Mouse (Mus musculus) frontal cortex, postnatal 14 days (tissue): ENCODE measurements around the gene Slc22a12.

ENCODE experiments used
- DNase-seq, 2 experiments: peaks; one replicate each; pipeline ENCODE4 v3.0.0; 2022; ENCODE audit warnings: low spot score in 2 of 2

Slc22a12 gene

DNA sequence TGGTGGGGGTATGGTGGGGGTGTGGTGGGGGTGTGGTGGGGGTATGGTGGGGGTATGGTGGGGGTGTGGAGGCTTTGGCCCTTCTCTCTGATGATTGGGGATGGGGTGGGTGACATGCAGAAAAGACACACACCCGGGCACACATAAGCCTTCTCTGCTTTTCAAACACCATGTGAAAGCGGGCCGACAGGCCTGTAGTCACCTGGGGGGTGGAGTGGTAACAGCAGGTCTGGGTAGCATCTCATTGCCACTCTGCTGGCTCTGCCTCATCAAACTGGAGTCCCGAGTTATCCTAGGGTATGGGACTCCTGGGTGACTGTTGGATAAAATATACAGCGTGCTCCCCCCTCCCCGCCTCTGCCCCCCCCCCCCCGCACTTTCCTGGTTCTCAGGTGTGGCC is 48.8 kb downstream of the Slc22a12 start:
- no peak for DNase-seq

DNA sequence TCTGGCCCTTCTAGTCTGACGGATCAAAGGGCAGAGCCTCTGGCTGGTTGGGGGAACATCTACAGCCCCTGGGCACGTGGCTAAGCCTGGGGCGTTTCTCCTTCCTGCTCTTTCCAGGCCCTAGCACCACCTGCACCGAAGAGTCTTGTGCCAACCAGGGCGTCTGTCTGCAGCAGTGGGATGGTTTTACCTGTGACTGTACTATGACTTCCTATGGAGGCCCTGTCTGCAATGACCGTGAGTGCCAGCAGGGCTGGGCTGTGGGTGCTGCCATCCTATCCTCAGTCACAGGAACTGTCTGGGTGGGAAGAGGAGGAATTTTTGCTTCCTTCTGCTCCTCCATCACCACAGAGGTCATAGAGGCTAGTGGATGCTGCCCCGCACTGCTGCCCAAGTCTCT is 49.6 kb downstream of the Slc22a12 start:
- DNase-seq, result no peak

DNA sequence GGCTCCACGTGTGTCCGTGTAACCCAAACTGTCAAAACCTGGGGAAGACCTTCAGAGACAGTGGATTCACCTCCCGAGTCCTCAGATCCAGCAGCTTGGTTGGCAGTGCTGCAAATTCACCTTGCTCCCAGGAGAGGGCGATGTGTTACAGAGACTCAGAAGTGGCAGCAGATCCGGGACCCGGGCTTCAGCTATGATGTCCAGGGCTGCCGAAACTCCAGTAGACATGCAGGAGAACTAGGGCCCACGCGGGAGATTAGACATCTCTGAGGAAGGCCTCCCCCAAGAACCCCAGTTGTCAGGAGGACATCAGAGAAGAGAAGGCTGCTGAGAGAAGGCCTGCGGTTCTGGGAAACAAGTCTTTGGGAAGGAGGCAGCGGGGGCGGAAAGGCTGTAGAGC is 50.7 kb downstream of the Slc22a12 start:
- DNase-seq, result peak in 1 of 2 experiments; percentile 69

DNA sequence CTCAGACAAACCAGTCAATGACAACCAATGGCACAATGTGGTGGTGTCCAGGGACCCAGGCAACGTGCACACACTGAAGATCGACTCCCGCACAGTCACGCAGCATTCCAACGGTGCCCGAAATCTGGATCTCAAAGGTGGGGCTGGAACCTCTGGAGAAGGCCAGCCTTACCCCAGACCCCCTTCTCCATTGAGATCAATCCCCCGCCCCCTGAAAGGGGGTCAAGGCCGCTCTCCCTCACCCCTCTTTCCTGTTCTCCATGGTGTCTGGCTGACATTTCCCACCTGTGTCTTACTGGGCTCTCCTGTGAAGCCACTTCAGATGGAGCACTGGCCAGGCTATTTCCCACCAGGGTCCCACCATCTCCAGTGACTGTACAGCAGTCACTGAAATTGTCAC is 51.3 kb downstream of the Slc22a12 start:
- DNase-seq, result no peak

DNA sequence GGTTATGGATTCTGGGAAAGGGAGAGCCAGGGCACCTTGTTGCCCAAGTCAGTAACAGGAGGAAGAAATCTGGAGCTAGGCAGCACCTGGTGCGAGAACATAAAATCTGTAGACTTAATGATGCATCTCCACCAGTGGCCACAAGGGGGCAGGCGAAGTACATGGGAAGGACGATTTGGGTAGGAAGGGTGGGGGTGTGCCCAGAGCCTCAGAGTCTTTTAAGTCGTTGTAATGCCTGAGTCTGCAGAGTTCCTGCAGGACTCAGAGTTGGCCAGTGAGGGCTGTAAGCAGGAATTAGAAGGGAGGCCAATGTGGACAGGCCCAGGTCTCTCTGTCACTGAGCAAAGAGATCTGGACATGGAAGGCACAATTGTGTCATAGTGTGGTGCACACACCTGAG is 53.8 kb downstream of the Slc22a12 start:
- peak; percentile 77 to 88 for DNase-seq
